Mouse (Mus musculus): ENCODE measurements around the gene Msl1. TPM values are rescaled to one million over a fixed set of nuclear protein-coding genes. Genes with fewer than 3 reads are reported as not detected.

Msl1 gene
- 100 to 1,000 TPM; 169 to 193 TPM for total RNA-seq (2021)

DNA sequence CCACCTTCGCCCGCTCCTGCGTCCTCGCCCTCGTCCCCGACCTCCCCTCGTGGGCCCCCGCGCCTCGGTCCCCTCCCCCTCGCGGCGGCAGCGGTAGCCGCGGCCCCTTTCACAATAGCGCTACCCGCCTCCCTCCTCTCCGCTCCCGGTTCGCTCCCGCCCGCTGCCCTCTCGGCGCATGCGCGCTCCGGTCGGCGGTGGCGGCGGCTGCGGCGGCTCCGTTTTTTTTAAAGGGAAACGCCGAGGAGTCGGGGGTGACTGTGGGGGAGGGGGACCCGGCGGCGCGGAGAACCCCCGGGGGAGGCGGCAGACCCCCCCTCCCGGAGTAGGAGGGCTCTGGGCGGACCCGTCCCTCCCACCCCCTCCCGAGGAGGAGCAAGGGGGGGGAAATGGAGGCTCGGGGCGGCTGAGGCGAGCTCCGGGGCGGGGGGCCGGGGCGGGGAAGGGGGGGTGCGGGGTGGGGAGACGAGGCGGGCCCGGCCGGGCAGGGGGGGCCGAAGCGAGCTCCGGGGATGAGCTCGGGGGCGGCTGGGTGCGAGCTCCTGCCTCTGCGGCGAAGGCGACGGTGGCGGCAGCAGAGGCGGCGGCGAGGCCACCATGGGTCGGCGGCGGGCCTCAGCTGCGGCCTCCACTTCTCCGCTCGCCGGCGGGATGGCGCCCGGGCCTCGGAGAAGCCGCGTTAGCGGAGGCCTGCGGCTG lies at the start of gene Msl1:
Gene Msl1 (plus strand): TSS at position 502 of the 699 bp plus-strand sequence.
- DNase-seq (ENCODE audit: low spot score in 2 of 2), result peak; percentile 65 to 93
- intact Hi-C loops (cut with DNase I), result loop anchor here (2.0 kb wide), 1 partner anchor 14 kb away; no protein-coding TSS in a partner anchor

DNA sequence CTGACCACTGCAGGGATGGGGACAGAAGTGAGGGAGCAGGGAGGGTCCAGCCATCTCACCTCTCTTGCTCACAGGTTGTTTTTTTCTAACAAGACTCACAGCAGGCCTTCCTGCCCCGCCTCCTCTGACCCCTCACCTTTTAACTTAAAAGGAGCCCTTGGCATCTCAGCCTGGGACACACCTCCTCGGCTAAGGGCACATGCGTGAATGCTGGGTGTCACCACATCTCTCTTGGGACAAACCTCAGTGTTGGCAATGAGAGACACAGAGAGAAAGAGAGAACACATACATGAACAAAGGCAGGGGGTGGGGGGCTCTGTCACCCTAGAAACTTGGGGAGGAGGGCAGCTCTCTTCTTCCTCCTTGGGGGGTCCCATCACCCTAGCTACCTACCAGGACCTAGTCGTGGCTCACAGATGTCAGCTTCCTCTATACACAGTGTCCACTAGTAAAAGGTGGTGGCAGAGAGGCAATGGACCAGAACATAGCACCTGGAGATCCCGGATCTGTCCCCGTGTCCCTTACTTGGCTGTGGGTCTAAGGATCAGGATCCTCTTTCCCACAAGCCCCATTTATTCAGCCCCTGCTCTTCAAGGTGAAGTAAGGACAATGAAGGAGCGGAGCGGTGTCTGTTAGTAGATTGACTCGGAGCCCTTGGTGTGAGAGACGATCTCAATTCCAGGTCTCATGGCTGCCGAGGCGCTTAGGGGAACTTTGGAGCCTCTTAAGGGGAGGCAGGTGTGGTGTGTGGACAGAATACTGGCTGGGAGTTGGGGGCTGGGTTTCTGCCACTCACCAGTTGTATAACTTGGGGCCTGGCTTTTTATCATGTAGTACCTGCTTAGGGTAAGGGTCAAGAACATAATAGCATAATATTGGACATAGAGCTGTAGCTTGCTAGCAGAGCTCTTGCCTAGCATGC lies 49.1 kb upstream of the Msl1 start:
- intact Hi-C loops (cut with DNase I), result loop anchor here (2.0 kb wide), 1 partner anchor 37 kb away; no protein-coding TSS in a partner anchor

DNA sequence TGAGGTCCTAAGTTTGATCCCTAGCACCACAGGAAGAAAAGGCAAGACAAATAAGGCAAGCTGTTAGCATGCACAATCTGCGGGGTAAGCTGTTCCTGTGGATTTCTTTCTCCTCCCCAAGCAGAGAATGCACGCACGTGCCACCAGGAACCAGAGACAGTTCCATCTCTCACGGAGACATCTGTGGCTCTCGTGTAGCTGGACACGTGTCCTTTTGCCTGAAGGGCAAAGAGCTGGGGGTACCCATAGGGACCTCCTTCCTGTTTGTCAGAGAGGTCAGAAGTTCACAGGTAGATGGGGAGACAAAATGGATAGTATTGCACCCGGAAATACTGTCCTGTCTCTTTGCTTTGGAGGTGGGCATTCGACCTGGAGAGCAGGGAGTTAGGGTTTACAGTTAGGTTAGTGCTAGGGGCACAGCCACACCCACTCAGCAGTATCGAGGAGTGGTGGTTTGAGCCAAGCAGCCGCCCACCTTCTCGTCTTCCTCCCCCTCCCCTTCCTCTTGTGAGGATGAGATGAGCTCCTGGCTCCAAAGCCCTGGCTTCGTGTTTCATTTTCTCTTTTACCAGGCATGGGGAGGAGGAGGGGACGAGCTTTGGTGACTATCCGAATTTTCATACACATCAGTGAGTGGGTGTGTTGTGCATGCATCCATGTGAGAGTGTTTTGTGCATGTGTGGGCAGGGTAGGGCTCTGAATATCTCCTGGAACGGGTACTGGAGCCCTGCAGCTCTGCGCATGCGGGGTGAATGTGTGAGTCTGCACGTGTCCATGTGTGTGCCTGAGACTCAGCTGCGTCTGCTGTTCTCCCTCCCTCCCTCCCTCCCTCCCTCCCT lies 48.2 kb upstream of the Msl1 start:
- intact Hi-C loops (cut with DNase I), result loop anchor here (2.0 kb wide), 1 partner anchor 36 kb away; no protein-coding TSS in a partner anchor
- peak; percentile 92 to 95 for DNase-seq (ENCODE audit: low spot score in 2 of 2)

More for the DNA sequence above, 49.1 kb upstream of the Msl1 start:
- DNase-seq (ENCODE audit: low spot score in 2 of 2), result no peak

DNA sequence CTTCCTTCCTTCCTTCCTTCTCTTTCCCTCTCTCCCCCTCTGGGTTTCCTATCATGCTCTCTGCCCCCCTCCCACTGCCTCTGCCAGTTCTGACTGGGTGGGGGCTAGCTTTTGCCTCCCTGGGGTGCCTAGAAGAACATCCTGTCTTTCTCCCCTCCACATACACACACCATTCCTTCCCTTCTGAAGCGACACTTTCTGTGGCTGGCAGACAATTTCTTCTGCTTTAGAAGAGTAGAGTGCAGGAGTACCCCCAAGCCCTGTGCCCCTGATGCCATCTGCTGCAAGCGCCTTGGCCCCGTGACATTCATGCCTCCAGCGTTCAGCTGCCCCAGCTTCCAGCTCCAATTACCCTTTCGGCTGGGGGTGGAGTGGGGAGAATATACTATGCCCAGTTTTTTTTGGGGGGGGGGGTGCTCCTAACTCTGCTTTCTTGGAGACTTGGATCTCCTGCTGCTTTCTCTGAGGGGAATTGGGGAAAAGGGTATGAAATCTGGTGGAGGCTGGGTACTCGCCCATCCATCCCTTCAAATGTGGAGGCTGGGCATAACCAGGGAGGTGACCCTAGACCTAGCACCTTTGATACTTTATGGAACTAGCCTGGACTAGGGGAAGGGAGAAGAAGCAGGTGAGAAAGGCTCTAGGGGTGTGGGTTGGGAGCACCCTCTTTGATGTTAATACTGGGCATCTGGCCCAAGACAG lies 47.4 kb upstream of the Msl1 start:
- intact Hi-C loops (cut with DNase I), result loop anchor here (2.0 kb wide), 1 partner anchor 35 kb away; no protein-coding TSS in a partner anchor
- DNase-seq (ENCODE audit: low spot score in 2 of 2), result peak in 1 of 2 experiments; percentile 49

DNA sequence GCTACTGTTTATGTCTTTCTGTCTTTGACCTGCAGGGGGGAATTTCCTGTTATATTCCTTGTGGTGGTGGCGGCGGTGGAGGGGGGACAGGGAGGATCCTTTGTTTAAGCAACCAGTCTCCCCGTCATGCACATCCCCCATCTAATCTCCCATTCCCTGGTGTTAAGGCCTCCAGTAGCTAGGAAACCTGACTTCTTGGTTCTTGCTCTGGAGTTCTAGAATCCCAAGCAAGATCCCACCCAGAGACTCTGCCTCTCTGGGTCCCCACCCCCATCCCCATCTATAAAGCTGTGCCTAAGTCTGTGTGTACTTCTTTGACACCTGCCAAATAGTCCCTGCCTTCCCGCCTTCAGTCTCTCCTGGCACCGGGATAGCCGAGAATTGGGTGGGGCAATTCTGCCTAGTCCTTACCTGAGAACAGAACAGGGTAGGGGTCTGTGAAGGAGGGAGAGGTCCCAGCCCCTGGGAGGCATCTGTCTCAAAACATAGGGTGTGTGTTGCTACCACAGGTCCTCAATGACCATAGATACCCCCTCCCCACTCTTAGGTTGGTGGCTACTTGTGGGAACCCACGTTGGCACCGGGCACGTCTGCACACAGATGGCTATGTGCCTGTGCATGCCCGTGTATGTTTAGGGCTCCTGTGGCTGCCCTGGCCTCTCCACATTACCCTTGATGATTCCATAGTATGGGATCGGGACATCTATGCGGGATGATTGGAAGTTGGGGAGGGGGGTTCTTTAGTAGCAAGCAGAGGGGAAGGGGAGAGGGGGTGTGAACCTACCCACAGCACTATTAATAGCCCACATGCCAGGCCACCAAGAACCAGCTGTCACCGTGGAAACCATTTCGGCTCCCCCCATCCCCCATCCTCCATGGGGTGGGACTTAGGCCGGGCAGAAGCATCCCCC lies 46.6 kb upstream of the Msl1 start:
- DNase-seq (ENCODE audit: low spot score in 2 of 2), result no peak
- intact Hi-C loops (cut with DNase I), result no loop called here

DNA sequence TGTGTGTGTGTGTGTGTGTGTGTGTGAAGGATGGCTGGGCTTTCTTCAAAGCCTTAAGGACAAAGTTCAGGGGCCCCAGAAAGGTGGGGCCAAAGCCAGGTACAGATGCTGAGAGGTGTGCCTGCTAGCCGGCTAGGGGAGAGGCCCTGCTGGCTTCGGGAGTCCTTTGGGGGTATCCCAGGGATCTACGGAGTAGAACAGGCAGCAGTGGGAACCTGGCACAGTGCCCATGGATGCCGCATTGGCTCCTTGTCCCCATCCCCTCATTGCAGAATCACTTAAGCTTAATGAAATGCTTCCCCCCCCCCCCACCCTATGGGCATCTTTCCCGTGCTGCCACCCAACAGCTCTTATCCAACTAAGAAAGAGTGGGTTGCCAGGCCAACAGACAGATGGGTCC lies 45.6 kb upstream of the Msl1 start:
- intact Hi-C loops (cut with DNase I), result no loop called here
- peak in 1 of 2 experiments; percentile 44 for DNase-seq (ENCODE audit: low spot score in 2 of 2)

DNA sequence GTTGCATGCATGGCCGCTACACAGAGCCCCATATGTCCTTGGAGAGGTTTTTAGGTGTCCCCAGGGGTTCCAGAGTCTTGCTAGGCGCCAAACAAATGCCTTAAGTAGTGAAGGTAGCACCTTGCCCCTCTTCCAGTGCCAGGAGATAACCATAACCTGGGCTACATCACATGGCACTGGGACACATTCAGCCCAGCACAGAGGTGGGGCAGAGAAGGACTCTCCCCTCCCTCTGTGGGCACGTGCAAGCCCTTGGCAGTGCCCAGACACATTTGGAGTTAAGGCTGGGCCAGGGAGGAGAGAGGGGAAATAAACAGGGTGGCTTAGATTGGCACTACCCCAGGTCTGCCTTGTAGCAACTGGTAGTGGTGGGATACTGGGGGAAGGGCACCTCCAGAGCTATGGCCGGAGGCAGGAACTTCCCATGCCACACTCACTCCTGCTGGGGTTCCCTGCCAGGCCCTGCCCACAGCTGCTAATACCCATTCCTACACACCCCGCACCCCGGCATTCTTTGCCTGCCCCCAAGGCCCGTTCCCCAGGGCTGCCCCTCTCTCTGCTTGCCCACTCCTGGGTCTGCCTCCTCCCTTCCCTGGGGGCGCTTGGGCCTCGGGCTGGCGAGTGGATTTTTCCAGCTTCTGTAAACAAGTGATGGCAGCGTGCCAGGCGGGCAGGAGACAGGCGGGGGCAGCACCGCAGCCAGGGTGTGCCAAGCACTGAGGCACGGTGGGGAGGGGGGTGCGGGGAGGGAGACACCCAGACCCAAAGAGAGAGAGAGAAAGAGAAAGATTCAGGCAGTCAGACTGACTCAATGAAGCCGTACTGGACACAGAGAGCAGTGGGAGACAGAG lies 44.7 kb upstream of the Msl1 start:
- intact Hi-C loops (cut with DNase I), result no loop called here
- DNase-seq (ENCODE audit: low spot score in 2 of 2), result peak; percentile 75 to 80

DNA sequence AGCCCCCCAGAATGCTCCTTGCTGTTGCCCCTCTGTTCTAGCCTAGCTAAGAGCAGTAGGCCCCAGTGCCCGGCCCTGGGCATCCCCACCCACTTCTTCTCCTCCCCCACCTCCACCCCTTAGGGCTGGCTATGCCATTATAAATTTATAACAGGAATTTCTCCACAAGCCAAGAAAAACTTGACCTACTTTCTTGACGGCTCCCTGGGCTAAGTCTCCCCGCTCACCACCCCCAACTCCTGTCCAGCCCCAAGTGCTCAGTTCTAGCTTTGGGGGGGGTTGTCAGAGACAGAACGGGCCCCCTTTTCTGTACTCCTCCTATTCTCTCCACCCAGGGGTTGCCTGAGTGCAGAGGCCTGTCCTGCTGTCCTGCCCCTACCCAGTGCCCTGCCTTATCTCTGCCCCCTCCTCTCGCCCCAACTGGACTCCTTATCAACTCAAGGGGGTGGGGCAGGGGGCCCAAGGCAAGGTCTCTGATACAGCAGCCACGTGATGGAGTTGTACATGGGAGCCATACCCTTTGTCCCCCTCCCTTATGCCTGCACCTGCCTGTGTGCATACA lies 44.0 kb upstream of the Msl1 start:
- no peak for DNase-seq (ENCODE audit: low spot score in 2 of 2)
- intact Hi-C loops (cut with DNase I), result no loop called here

DNA sequence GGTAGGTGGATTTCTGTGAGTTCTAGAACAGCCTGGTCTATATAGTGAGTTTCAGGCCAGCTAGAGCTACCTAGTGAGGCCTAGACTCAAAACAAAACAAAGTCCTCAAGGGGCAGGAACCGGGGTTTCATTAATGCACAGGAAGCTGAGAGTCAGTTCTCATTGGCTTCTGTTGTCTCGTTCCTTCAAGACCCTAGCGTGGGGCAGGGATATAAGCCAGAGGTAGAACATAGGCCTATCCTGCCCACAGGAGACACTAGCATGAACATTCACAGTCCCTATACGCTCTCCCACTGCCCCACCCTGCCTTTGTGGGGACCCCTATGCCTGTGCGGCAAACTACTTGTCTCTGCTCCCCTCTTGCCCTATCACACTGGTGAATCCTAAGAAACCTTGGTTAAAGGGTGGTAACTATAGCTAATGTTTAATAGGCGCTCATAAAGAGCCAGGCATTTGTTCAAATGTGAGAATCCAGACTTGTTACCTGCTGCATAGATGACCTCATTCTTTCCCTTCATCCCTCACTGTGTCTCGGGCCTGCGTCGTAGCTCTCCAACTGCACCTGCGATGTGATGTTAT lies 42.7 kb upstream of the Msl1 start:
- no peak for DNase-seq (ENCODE audit: low spot score in 2 of 2)
- intact Hi-C loops (cut with DNase I), result no loop called here

DNA sequence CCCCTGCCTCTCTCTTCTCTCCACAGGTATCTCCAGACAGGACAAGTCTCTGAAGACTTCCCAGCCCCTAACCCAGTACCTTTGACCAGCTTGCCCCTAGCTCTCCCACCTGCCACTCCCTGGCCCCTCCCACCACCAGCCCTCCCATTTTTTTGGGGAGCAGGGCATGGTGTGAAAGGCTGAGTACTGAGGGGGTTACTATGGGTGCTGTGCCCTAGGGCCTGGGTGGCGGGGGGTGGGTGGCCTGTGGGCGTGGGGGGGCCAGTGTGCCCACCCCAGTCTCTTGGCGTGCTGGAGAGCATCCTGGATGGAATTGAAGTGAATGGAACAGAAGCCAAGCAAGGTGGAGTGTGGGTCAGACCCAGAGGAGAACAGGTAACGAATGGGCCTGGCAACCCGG lies 42.1 kb upstream of the Msl1 start:
- no peak for DNase-seq (ENCODE audit: low spot score in 2 of 2)
- intact Hi-C loops (cut with DNase I), result no loop called here

DNA sequence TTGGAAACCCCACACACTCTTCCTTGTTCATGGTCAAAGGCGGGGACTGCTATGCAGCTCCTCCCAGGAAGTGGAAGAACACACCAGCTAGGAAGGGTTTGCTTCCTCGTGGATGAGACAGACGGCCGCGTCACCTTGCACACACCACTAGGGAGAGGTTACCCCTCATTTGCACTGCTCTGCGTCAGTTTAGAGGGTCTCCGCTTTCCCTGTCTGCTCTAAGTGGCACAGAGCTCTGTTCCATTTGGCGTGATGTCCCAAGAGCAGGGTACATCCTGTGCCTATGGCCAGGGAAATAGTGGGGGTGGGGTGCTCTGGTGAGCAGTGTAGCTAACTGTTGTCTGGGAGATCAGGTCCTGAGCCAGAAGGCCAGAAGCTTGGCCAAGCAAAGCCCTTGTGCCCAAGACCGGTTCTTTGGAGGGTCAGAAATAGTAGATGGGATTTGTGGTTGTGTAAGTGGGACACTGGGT lies 41.1 kb upstream of the Msl1 start:
- intact Hi-C loops (cut with DNase I), result no loop called here
- no peak for DNase-seq (ENCODE audit: low spot score in 2 of 2)

DNA sequence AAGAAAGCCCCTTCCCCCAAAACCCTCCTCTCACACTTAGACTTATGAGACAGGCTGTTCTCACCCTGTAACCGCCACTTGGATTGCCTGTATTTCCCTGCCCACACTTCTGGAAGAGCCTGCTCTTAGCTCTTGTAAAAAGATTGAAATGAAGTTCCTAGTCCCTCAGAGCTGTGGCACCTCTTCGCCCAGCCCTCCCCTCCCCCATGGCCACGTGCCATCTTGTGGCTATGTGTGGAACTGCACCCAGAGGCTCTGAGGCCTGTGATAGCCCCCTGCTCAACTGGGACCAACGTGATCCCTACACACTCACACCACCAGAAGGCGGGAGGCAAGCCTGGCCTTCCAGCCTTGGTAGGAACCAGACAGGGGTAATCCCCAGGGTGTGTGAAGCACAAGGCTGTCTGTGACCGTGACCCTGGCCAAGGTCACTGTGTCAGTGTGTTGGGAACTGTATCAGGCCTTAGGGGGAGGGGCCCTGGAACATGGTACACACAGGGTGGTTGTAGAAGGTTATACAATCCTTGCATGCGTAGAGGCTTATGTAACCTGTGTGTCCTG lies 40.6 kb upstream of the Msl1 start:
- DNase-seq (ENCODE audit: low spot score in 2 of 2), result peak; percentile 60 to 70
- intact Hi-C loops (cut with DNase I), result no loop called here

DNA sequence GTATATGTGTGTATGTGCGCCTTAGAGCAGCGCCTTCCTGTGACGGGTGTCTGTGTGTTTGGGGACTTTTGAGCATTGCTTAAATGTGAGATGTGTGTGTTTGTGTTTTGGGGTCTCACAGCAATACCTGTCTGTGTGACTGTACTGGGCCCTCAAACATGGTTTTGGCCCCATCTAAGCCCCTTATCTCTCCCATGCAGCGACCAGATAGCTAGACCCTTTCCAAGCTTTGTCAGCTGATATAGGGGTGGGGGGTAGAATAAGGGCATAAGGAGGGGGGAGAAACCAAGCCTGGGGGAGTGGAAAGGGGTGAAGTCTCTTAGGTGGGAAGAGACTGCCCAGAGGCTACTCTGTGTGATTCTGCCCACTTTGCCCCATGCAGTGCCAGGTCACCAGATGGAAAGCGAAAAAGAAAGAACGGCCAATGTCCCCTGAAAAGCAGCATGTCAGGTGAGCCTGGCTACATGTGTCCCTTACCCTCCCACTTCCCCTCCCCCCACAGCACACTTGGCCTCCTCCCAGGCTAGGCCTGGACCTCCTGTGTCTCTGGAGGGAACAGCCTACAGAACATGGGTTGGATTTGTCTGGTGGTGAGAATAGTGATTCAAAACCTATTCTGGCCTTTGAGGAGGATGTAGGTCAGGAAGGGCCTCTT lies 39.5 kb upstream of the Msl1 start:
- intact Hi-C loops (cut with DNase I), result no loop called here

DNA sequence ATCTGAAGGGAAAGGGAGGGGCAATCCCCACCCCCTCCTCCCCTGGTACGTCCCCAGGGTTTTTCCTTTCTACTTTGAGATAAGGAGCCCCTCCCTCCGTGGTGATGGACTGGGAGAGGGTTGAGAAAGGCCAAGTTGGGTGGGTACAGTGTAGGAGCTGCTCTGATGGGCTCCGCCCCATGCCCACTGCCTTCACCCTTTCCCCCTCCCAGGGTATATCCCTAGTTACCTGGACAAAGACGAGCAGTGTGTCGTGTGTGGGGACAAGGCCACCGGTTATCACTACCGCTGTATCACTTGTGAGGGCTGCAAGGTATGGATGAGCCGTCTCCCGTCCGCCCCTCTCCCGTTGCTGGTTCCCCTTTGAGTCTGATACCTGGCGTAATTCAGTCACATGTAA lies 38.6 kb upstream of the Msl1 start:
- intact Hi-C loops (cut with DNase I), result no loop called here
- DNase-seq (ENCODE audit: low spot score in 2 of 2), result no peak

More for the DNA sequence above, 39.5 kb upstream of the Msl1 start:
- no peak for DNase-seq (ENCODE audit: low spot score in 2 of 2)

DNA sequence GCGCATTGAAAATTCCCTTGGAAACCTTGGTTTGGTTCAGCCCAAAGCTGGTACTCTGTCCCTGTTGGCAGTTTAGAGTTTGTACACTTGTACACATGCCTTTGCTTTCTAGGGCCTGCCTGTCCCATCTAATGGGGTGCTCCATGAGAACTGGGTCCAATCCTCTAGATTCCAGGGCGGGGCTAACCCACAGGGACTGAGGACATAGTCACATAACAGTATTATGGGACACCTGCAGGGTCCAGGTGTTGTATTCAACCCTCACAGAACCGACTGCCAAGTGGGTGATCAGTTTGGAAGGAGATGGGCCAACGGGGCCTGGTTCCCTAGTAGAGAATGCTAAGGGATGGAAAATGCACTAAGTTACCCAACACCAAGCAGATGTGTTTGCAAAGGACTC lies 33.4 kb upstream of the Msl1 start:
- intact Hi-C loops (cut with DNase I), result loop anchor here (5.0 kb wide), 1 partner anchor 45 kb away; no protein-coding TSS in a partner anchor
- no peak for DNase-seq (ENCODE audit: low spot score in 2 of 2)
